Mouse (Mus musculus) ovary, adult 10 weeks (tissue): ENCODE measurements around the gene Angptl3. TPM values are rescaled to one million over a fixed set of nuclear protein-coding genes. Genes with fewer than 3 reads are reported as not detected.

ENCODE experiments used
- polyA plus RNA-seq: library from polyadenylated mRNA; stranded (reverse); fragments of 350-450 nt; fragmentation: Illumina TruSeq; extraction: RNeasy Lipid Tissue Mini Kit (QIAGEN cat#74804); gene quantifications from one replicate; pipeline ENCODE4 v1.2.3, GENCODE M21; 2014

Angptl3 gene
- polyA plus RNA-seq, result 3.8 TPM

GRCm38 (mm10) chr4:99030686-99031085, at the start of gene Angptl3:
Gene Angptl3 (plus strand): TSS chr4:99030954.

Other genes starting within 250 kb of the Angptl3 start
- 3.5 TPM for gene Kank4, start 213.4 kb upstream of the Angptl3 start, polyA plus RNA-seq
- gene I0C0044D17Rik, start 207.1 kb upstream of the Angptl3 start, polyA plus RNA-seq, result not detected
- gene Usp1, start 107.1 kb upstream of the Angptl3 start, polyA plus RNA-seq, result 222 TPM
- 238 TPM for gene Dock7, start 90.0 kb downstream of the Angptl3 start, polyA plus RNA-seq
- gene Atg4c, start 163.0 kb downstream of the Angptl3 start, polyA plus RNA-seq, result 41.9 TPM